Mouse (Mus musculus): ENCODE data around the gene Rpf1.

Rpf1 gene

GRCm38 (mm10) chr3:146500003-146500809, 21.0 kb downstream of the Rpf1 start:
- DNase-seq (ENCODE audit: low read depth) = peak; percentile 74

GRCm38 (mm10) chr3:146499431-146500002, 21.7 kb downstream of the Rpf1 start, which contains the start of the genes Spata1 and Gng5:
Gene Spata1 (minus strand): TSS chr3:146499753.
Gene Gng5 (plus strand): TSS chr3:146499807.
- peak; percentile 57 for DNase-seq (ENCODE audit: low read depth)

- DNase-seq (ENCODE audit: low read depth) = no peak
Observed at GRCm38 (mm10) chr3:146498989-146499388, 22.2 kb downstream of the Rpf1 start.

- no peak for DNase-seq (ENCODE audit: low read depth)
Observed at GRCm38 (mm10) chr3:146494941-146495340, 26.3 kb downstream of the Rpf1 start.

- DNase-seq (ENCODE audit: low read depth) = no peak
Observed at GRCm38 (mm10) chr3:146486464-146486863, 34.8 kb downstream of the Rpf1 start.

- DNase-seq (ENCODE audit: low read depth) = no peak
Observed at GRCm38 (mm10) chr3:146482044-146482443, 39.2 kb downstream of the Rpf1 start.

GRCm38 (mm10) chr3:146474428-146474827, 46.8 kb downstream of the Rpf1 start:
- no peak for DNase-seq (ENCODE audit: low read depth)

GRCm38 (mm10) chr3:146473741-146474140, 47.5 kb downstream of the Rpf1 start:
- DNase-seq (ENCODE audit: low read depth) = no peak

- no peak for DNase-seq (ENCODE audit: low read depth)
Observed at GRCm38 (mm10) chr3:146472657-146473056, 48.6 kb downstream of the Rpf1 start.

GRCm38 (mm10) chr3:146469226-146469625, 52.0 kb downstream of the Rpf1 start:
- no peak for DNase-seq (ENCODE audit: low read depth)

GRCm38 (mm10) chr3:146462939-146463338, 58.3 kb downstream of the Rpf1 start:
- DNase-seq (ENCODE audit: low read depth) = no peak
